Mouse (Mus musculus) cerebellum, postnatal 10 days (tissue): ENCODE data around the gene Srpk3.
A peak's percentile ranks its signal among the peaks of the same experiment; 100 is the strongest.
"Not testable (repeated sequence)": the region's sequence is repeated elsewhere in the genome, so short reads cannot be mapped to it uniquely, and the experiment has no call there.

Experiments
- DNase-seq, 2 experiments: peaks; one replicate each; pipeline ENCODE4 v3.0.0; 2021; ENCODE audit warnings: mixed read lengths in 2 of 2

Srpk3 gene

DNA sequence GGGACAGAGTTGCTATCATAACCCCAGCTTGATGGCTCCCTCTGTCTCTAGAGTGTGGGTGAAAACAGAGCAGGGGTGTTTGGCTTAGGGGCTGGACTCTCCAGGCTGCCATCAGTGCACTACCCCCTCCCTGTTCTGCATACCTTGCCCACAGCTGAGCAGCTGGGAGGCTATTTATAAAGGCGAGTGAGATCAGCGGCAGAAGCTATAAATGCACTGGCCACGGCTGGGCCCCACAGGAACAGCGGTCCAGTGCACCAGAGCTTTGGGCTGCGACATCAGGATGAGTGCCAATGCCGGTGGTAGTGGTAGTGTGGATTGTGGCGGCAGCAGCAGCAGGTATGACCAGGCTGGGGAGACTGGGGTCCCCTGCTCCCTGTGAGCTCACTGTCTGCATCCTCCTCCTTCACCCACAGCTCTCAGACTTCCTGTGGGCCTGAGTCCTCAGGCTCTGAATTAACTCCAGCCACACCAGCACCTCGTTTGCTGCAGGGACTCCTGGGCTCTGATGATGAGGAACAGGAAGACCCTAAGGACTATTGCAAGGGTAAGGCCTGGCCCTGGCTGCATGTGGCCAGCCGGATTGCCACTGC lies at the start of gene Srpk3:
TSS of gene Srpk3 (plus strand) at position 238 of the 593 bp plus-strand sequence.
- DNase-seq, result no peak

DNA sequence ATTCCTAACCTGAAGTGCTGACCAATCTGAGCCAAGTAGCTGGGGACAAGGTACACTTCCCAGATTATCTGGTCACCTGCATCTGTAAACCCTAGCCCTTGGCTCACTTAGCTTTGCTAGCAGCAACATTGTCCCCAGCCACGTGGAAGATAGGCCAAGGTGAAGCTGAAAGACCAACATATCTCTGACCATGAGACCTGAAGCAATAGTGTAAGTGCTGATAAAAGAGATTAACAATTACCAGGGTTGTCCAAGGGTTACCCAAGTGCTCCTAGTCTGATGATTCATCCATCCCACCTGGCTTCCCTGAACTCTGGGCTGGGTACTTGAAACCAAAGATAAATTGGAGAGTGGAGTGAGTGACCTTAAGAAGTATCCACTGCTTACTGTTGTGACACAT lies 43.3 kb upstream of the Srpk3 start:
- DNase-seq, result no peak

DNA sequence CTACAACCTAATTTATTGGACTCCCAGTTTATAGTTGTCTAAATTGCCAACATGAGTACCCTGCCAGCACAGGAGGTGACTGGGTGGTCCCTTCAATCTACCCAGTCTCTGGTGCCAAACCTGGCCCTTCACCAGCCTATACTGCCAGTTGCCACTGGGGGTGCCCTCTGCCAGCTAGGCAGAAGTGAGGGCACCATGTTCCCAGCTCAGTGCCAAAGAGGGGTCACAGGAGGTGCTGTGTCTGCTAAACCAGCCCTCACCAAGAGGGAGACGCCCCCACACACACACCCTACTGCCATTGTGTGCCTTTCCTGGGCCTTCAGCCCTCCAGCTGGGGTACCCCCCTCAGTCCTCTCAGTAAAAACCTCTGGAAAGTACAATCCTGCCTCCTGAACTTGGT lies 36.0 kb upstream of the Srpk3 start:
- DNase-seq, result peak; percentile 51 to 53

DNA sequence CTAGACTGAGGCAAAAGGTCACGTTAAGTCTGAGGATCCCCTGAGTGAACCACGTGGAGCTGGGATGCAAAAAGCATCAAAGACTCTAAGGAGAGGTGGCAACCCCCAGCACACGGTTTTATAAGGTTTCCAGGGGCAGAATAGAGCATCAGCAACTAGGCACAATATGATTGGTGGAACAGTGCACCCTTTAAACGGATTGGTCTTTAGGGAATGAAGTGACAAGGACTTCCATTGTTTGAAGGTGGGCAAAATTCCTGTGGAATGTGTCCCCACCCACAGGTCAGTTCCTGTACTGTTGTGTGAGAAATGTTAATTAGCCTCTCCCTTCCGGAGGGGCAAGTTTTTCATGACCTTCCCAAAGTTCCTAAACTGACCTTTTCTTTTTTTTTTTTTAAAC lies 35.1 kb upstream of the Srpk3 start:
- no peak for DNase-seq

DNA sequence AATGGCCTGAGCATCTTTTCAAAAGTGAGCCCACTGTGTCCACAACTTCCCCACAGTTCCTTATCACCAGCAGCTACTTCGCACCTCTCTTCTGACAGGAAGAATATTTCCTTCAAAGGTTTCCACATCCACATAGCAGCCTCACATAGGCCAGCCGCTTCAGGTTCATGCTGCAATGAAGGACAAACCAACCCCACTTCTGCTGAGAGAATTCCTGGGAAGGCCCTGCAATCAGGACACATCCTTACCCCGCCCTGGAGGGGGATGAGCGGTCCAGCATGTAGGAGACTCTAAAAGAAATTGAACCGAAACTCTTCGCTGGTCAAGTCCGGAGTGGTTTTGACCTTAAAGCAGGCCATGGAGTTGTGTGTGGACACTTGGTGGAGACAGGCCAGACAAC lies 34.4 kb upstream of the Srpk3 start:
- not testable (repeated sequence) for DNase-seq

DNA sequence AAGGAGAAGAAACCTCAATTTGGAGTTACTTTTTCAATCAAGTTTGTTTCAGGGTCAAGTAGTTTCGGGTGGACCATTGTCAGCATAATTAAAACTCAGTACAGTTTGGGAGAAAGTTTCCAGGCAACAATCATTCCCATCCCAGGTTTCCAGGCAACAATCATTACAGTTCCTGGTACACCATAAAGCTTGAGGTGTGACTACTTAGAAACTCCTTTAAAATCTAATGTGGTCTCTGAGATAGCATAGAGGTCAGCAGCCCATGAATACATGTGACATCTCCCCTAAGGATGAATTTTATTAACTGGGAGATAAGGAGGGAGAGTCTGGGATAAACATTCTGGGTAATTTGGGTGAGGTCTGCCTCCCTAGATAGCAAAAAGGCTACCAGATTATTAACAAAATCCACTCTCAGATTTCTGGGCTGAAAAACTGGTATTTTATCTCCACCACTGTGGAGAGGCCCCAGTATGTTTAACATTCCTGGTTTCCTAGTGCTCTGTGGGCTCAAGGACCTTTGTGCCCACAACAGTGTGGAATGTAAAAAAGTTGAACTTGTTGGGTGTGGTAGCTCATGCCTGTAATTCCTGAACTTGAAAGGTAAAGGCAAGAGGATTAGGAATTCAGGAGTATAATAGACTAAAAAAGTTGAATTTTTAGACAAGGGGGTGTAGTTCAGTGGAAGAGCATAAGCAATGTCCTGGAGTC lies 29.3 kb upstream of the Srpk3 start:
- DNase-seq, result no peak

DNA sequence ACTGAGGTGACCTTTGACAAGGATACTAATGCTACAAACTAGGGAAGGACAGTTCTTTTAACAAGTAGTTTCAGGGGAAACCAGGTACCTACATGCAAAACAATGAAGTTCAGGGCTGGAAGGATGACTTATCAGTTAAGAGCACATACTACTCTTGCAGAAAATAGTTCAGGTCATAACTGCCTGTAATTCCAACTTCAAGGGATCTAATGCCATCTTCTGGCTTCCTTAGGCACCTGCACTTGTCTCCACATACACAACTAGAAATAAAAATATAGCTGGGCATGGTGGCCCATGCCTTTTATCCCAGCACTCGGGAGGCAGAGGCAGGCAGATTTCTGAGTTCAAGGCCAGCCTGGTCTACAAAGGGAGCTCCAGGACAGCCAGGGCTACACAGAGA lies 25.2 kb upstream of the Srpk3 start:
- DNase-seq, result no peak

DNA sequence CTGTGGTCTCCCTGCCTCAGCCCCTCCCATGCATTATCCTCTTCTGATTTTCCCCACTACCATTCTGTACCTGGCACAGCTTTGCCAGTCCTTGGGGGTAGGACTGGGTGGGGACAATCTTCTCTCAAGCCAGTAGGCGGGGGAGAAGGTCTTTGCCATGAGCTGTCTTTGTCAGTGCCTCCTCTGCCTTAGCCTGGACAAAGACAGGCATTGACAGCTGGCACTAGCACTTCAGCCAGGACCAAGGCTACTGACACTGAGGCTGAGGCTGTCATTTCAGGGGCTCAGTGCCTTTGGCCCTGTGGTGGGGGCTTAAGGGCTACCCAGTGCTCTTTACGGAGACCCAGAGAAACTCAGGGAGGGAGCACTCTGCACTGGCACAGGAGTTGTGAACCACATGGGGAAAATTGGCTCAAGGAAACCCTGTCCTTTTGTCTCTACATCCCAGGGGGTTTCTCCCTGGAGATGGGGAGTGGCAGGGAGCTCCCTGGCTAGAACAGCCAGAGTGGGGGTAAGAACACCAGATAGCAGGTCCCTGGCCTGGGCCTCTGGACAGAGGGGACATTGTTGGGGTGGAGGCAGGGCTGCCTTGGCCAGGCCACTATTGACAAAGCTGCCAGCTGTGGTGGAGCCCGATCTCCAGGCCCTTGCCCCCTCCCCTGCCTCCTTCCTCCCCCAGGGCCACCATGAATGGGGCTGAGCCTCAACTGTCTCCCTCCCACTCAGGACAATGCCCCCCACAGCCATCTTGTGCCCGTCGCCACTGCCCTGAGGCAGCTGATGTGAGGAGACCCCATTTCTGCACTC lies 17.7 kb upstream of the Srpk3 start, which contains the start of gene Plxnb3:
TSS of gene Plxnb3 (plus strand) at position 757 of the 807 bp plus-strand sequence.
- DNase-seq, result peak in 1 of 2 experiments; percentile 35

DNA sequence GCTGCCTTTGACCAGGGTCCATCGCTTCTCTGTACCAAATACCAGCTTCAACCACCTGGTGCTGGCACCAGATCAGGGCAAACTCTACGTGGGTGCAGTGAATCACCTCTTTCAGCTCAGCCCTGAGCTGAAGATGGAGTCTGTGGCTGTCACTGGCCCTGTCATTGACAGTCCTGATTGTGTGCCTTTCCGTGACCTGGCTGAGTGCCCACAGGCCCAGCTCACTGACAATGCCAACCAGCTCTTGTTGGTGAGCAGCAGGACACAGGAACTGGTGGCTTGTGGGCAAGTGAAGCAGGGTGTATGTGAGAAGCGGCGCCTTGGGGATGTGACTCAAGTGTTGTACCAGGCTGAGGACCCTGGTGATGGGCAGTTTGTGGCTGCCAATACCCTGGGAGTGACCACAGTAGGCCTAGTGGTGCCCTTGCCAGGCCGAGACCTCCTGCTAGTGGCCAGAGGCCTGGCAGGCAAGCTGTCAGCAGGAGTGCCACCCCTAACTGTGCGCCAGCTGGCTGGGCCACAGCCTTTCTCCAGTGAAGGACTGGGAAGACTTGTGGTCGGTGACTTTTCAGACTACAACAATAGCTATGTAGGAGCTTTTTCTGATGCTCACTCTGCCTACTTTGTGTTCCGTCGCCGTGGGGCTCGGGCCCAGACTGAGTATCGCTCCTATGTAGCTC lies 15.5 kb upstream of the Srpk3 start:
- DNase-seq, result peak; percentile 70

DNA sequence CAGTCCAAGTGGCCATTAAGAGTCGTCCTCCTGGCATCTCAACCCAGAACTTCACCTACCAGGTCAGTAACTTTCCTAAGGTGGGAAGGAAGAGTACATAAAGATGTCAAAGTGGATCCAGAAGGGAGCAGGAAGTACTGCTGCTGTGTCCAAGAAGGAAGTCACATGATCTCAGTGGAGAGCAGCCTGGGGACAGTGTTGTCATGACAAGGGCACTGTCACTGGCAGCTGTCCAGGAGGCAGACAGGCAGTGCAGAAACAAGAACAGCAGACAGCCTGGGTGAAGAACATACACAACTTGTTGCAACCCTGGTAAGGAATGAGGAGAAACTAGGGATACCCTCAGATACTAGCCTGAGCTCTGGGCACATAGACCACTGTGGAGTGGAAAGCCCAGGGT lies 8.9 kb upstream of the Srpk3 start:
- peak; percentile 52 for DNase-seq

DNA sequence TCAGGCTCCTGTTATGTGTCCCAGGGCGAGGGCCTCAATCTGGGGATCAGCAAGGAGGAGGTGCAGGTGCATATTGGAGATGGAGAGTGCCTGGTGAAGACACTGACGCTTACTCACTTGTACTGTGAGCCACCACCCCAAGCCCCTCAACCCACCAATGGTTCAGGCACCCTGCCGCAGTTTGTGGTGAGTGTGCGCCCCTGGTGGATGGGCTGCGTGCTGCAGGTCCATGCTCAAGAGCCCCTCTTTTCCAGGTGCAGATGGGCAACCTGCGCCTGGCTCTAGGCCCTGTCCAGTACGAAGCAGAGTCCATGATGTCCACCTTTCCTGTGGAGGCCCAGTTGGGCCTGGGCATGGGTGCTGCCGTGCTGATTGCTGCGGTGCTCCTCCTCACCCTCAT lies 6.9 kb upstream of the Srpk3 start:
- DNase-seq, result peak; percentile 41 to 43

DNA sequence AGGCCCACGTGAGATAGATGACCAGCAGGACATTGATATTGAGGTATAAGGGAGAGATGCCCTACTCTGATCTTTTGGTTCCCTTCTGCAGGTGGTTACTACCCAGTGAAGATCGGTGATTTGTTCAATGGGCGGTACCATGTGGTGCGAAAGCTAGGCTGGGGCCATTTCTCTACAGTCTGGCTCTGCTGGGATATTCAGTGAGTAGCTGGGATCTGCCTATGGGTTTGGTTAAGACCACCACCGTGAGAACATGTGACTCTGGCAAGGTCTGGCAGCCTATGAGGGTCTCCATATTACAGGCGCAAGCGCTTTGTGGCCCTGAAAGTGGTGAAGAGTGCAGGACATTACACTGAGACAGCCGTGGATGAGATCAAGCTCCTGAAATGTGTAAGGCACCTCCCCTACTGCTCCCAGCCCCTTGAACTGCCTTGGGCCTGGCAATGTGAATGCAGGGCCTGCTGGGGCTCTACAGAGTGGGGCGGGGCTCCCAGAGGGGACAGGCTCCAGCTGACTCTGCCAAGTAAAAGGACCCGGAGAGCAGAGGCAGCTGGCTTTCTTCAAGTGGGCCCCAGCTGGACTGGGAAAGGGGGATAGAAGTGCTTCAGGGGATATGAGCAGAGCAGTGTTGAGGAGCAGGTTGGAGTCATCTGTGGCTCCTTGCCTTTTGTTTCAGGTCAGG lies 738 bp downstream of the Srpk3 start:
- DNase-seq, result peak in 1 of 2 experiments; percentile 32

DNA sequence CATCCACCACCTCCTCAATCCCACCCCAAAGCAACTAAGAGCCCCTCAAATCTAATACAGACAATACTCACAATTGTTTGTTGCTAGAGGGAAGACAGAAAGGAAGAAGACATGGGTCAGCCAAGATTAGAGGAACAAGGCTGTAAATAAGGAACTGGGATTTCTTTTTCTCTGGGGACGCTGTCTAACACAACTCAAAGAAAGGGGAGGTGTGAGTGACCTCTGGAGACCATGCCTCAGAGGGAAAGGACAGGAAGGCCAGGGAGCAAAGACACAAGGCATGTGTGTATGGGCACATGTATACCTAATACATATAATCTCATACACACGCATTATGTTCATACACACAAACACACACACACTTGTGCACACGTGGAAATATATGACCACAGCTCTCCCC lies 8.0 kb downstream of the Srpk3 start:
- no peak for DNase-seq

DNA sequence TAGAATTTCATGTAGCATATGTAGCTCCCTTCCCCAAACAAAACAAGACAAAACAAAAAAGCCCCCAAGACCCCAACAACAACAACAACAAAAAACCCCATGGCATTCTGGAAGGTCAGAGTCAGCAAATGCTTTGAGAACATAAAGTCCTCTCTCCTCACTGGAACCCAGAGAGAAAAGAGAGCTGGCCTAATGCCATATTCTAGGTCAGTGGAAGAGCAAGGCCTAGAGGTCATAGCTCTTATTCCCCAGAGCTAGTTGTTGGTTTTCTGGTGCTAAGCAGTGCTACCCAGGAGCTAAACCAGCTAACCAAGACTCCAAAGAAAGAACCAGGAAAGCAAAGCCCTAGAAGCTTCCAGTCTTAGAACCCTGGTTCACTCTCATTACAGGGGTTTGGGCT lies 11.5 kb downstream of the Srpk3 start:
- no peak for DNase-seq

DNA sequence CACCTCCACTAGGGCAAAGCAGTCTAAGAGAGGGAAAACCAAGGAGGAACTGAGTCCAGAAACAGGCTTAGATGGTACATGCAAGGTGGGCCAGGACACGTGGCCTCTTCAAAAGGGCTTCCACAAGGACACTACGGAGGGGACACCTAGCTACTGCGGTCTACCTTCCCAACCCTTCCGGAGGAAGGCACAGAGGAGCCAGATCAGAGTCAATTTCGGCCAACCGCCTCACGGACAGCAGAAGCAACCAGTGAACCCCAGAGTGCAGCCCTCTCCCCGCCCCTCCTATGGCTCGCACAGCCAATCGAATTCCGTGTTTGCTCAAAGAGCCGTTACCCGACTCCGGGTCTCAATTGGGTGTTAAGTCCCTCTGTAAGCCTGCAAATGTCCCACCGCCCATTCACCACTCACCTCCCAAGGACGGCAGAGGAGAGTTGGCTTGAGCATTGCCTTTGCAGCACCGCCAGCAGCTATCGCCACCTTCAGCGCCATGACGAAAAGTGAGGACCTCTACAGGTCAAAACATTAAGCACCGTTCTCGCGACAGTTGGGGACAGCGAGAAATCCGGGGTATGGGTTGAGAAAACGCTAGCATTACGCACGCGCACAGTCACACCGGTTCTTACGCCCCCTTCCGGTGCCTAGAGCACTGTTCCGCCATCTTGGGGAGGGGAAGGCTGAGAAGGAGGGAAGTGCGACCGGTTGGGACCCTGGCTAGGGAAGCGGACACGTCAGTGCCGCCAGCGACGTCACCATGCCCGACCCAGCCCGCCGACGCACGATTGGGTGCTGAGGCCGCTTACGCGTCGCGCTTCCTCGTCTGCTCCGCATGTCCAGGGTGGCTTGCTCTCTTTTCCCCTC lies 12.4 kb downstream of the Srpk3 start, which contains the start of the genes Idh3g and Ssr4:
TSS of gene Idh3g (minus strand) at position 534 of the 861 bp plus-strand sequence.
TSS of gene Ssr4 (plus strand) at position 665 of the 861 bp plus-strand sequence.
- peak; percentile 92 to 94 for DNase-seq

DNA sequence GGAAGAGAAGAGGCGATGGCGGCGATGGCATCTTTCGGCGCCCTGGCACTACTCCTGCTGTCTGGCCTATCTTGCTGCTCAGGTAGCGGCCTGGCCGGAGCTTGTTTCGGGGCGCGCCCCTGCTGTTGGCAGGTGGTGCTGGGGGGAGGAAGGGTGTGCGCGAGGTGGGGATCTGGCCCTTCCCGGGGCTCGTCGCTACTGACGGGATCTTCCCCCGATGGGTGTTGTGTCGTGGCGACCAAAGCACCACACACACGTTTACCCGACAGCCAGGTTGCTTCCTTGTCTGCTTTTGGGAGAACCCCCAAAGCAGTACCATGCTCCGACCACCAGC lies 13.0 kb downstream of the Srpk3 start:
- no peak for DNase-seq

DNA sequence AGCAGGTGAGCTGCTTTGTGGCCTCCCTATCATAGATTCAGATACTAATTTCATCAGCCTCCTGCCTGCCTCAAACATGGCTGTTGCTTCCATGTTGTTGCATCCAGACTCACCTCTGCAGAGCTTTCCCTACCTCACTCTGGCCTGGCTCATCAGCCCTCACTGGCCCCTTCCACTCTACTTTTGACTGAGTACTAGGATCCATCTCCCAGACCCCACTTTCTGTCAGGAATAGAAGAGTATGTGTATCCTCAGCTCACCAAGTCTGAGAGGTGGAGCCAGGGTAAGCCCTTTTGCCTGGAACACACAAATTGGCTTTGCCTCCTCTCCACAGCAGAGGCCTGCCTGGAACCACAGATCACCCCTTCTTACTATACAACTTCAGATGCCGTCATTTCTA lies 14.3 kb downstream of the Srpk3 start:
- DNase-seq, result no peak

DNA sequence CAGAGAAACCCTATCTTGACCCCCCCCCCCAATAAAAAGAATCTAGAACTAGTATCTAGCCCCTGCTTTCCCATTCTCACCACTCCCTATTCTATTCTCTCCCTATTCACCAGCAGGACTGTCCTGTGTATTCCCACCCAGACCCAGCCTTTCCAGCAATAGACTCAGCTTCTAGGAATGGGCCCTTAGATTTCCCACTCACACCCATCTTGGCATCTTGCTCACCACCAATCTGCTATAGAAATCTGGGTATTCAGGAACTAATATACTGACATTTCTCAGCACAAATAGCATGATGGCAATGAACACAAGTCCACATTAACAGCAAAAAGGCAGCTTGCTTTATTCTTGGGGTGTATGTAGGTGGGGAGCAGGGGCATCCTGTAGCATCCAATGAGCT lies 18.8 kb downstream of the Srpk3 start:
- no peak for DNase-seq

DNA sequence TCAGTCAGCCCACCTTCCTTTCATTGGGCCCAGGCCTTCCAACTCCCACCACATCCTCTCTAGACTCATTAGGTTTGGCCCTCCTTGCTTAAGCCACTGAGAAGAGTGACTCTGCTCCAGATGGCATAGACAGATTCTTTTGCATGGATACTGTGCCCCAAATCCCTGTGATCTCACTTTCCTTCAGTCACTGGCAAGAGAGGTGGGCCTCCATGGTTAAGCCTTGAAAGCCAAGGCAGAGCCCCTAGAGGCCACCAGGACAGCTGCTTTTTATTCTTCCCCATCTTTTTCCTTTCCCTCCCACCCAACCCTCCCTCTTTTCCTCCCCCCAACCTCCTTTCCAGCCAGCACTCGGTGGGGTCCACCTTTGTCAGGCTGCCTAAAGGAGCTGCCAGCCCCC lies 19.3 kb downstream of the Srpk3 start:
- no peak for DNase-seq

DNA sequence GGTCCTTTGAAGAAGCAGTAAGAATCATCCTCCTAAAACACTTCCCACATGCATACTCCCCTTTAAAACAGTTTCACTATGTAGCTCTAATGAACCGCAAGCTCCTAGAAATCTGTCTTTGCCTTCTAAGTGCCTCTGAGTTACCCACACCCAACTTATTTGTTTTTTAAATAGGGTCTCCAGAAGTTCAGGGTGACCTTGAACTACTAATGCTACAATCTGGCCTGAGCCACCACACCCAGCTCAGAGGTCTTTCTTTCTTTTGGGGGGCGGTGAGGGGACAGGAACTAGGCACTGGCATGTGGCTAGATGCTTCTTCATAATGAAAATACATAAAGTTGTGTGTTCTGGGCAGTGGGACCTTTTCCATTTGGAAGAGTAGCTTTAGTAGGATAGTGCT lies 23.3 kb downstream of the Srpk3 start:
- DNase-seq, result no peak

DNA sequence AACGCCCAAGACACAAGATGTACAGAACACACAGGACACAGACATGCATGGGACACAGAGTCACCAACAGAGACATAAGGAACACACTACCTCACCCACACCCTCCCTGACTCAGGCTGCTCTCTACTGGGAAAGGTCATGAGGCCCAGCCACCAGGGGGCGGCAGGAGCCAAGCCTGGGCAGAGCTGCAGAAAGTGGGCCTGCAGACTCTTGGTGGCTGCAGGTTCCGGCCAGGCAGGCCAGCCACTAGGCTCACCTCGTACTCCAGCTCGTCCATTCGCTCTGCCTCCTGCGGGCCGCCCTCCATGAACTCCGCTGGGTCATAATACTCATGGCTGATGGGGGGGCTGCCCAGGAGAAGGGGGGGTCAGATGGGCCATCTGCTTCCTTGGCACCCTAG lies 24.3 kb downstream of the Srpk3 start:
- DNase-seq, result peak; percentile 86 to 88

DNA sequence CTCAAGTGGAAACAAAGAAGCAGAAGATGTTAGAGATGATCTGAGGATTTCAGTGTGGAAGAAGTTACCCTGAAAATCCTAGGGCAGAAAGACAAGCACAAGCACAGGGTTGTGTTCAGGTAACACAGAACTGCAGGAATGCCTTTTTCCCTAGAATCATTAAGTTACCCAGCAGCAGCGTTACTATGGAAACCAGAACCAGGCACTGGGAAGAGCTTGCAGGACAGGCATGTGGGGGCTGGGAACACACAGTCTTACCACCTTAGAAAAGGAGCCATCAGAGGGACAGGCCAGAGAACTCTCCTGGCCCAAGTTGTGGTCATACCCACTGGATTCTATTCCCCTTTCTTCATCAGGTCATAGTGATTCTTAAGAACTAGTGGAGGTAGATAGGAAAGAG lies 31.6 kb downstream of the Srpk3 start:
- no peak for DNase-seq
